In genomic region chr8:72146056-72146455, GRCm38 (mm10) we compare ENCODE assay signal across 17 mouse cellular contexts. TPM values are rescaled to one million over a fixed set of nuclear protein-coding genes. Genes with fewer than 3 reads are reported as not detected.
DNase-seq lines count a peak whose midpoint lies in the region; ATAC-seq and TF ChIP-seq lines count a peak whose summit lies in the region.
"Had no signal": no experiment of that assay in that cellular context is flagged by ENCODE, and none has a peak within 500 bp of the region (broad histone marks: within the 10 kb centered on the region; RNA-seq: fewer than 3 reads in every experiment).

No protein-coding gene starts in this region.

- no peak for ATAC-seq in heart, embryonic 13.5 days (ENCODE audit: extremely low read depth, insufficient number of reproducible peaks, low FRiP score, low TSS enrichment)
- peak; percentile 42 for ATAC-seq in Patski
- peak; percentile 42; the same call in 1 of the 2 replicates for ATAC-seq in liver, embryonic 14.5 days (ENCODE audit: insufficient read depth)
- peak; percentile 48 for ATAC-seq in megakaryocyte progenitor cell, adult 5-6 weeks (replicated peaks; ENCODE audit: poor library complexity)
- no peak for ATAC-seq in forebrain, embryonic 15.5 days (replicated peaks)
- ATAC-seq: intestine, embryonic 15.5 days had no signal

- peak overlapping the region; percentile 70 for H3K27ac ChIP-seq in heart, embryonic 13.5 days (replicated peaks)
- H3K27ac ChIP-seq in liver, embryonic 14.5 days = no peak overlapping the region
- H3K27ac ChIP-seq in kidney, adult 2 months (ENCODE audit: insufficient read depth, low read depth, low read length) = no peak overlapping the region
- H3K27ac ChIP-seq in forebrain, embryonic 15.5 days (replicated peaks) = no peak overlapping the region
- H3K27ac ChIP-seq: midbrain, embryonic 12.5 days; neural tube, embryonic 13.5 days had no signal

- POLR2A ChIA-PET in Patski (lab: Charles Lee) = interaction anchor here (0.5 to 5.5 kb wide), 2 partner anchors 10 to 418 kb away, joined by 7 to 30 read pairs; partner anchors contain the start of gene Tpm4

- no peak overlapping the region for H3K4me2 ChIP-seq in heart, embryonic 13.5 days
- no peak overlapping the region for H3K4me2 ChIP-seq in liver, embryonic 14.5 days (ENCODE audit: low read depth)
- H3K4me2 ChIP-seq in forebrain, embryonic 15.5 days (replicated peaks) = no peak overlapping the region
- H3K4me2 ChIP-seq: intestine, embryonic 15.5 days; midbrain, embryonic 12.5 days; neural tube, embryonic 13.5 days had no signal

- peaks cover 41% of the 10 kb centered on the region for H3K4me1 ChIP-seq in heart, embryonic 13.5 days
- 0 out of 4 replicates have a peak, but pooled peaks cover 0 to 1% of the 10 kb centered on the region in 2 experiments for H3K4me1 ChIP-seq in liver, embryonic 14.5 days (replicated peaks; ENCODE audit: control insufficient read depth in 2 of 2, insufficient read depth in 2 of 2, low read length in 1 of 2)
- H3K4me1 ChIP-seq in kidney, adult 2 months (ENCODE audit: control insufficient read depth, insufficient read depth, low read length) = 0 out of 2 replicates have a peak, but pooled peaks cover 3% of the 10 kb centered on the region
- H3K4me1 ChIP-seq in forebrain, embryonic 15.5 days = no peaks in the 10 kb centered on the region
- H3K4me1 ChIP-seq: intestine, embryonic 15.5 days; midbrain, embryonic 12.5 days; neural tube, embryonic 13.5 days had no signal

- no peak for TF ChIP-seq CTCF in Patski (IDR thresholded peaks at IDR 0.05)
- TF ChIP-seq CTCF in liver, embryonic 14.5 days (IDR thresholded peaks at IDR 0.05; ENCODE audit: low read depth) = no peak
- no peak for TF ChIP-seq CTCF in kidney, adult 2 months (conservative IDR thresholded peaks at IDR 0.05; ENCODE audit: insufficient read depth, insufficient read length, low read depth, low read length)

- TF ChIP-seq POLR2A in kidney, adult 2 months (IDR thresholded peaks at IDR 0.05; ENCODE audit: low read depth, low read length) = no peak

- in situ Hi-C loops in Patski (cut with MboI; ENCODE audit: low pct_unique_long_range_greater_than_20kb) = loop anchor here (25.0 kb wide), 1 partner anchor 859 kb away; no protein-coding TSS in a partner anchor

- no peaks in the 10 kb centered on the region for H3K27me3 ChIP-seq in heart, embryonic 13.5 days (replicated peaks)
- no peaks in the 10 kb centered on the region for H3K27me3 ChIP-seq in Patski
- H3K27me3 ChIP-seq in liver, embryonic 14.5 days (ENCODE audit: control insufficient read depth, insufficient read depth, low read length) = no peaks in the 10 kb centered on the region
- no peaks in the 10 kb centered on the region for H3K27me3 ChIP-seq in kidney, adult 2 months (replicated peaks; ENCODE audit: control insufficient read depth, insufficient read depth, low read length)
- H3K27me3 ChIP-seq in forebrain, embryonic 15.5 days = no peaks in the 10 kb centered on the region
- H3K27me3 ChIP-seq: intestine, embryonic 15.5 days; midbrain, embryonic 12.5 days; neural tube, embryonic 13.5 days had no signal

- no peak for TF ChIP-seq EP300 in liver, embryonic 14.5 days (IDR thresholded peaks at IDR 0.05; ENCODE audit: low read depth)

- H3K9ac ChIP-seq in heart, embryonic 13.5 days = peak overlapping the region; percentile 47
- H3K9ac ChIP-seq in liver, embryonic 14.5 days (replicated peaks) = no peak overlapping the region
- H3K9ac ChIP-seq in forebrain, embryonic 15.5 days (replicated peaks) = no peak overlapping the region
- H3K9ac ChIP-seq: intestine, embryonic 15.5 days; midbrain, embryonic 12.5 days; neural tube, embryonic 13.5 days had no signal

- no peak overlapping the region for H3K4me3 ChIP-seq in heart, embryonic 13.5 days
- no peak overlapping the region for H3K4me3 ChIP-seq in liver, embryonic 14.5 days (ENCODE audit: insufficient read depth in 1 of 2, low read depth in 2 of 2, low read length in 2 of 2)
- H3K4me3 ChIP-seq in kidney, adult 2 months (ENCODE audit: insufficient read depth, low read depth, low read length) = no peak overlapping the region
- no peak overlapping the region for H3K4me3 ChIP-seq in forebrain, embryonic 15.5 days
- H3K4me3 ChIP-seq: intestine, embryonic 15.5 days; midbrain, embryonic 12.5 days; neural tube, embryonic 13.5 days had no signal

- 62% methylated on average over 1 of the region's 1 CpGs for WGBS in heart, embryonic 13.5 days
- 52% methylated on average over 1 of the region's 1 CpGs for WGBS in liver, embryonic 14.5 days (ENCODE audit: insufficient replicate concordance)
- 65% methylated on average over 1 of the region's 1 CpGs for WGBS in kidney, adult 2 months
- 97% methylated on average over 1 of the region's 1 CpGs for WGBS in forebrain, embryonic 15.5 days

- CTCF ChIA-PET in Patski (lab: Charles Lee) = interaction anchor here (1.3 kb wide), 1 partner anchor 9 kb away, joined by 7 read pairs; no protein-coding TSS in a partner anchor

- H3K36me3 ChIP-seq in heart, embryonic 13.5 days = peaks cover 98% of the 10 kb centered on the region
- H3K36me3 ChIP-seq in liver, embryonic 14.5 days (replicated peaks; ENCODE audit: control insufficient read depth, insufficient read depth, low read depth) = peaks cover 6% of the 10 kb centered on the region
- H3K36me3 ChIP-seq in kidney, adult 2 months (ENCODE audit: control insufficient read depth, insufficient read depth, low read length) = peaks cover 2% of the 10 kb centered on the region
- H3K36me3 ChIP-seq in forebrain, embryonic 15.5 days = peaks cover 81% of the 10 kb centered on the region

- H3K9me3 ChIP-seq in heart, embryonic 13.5 days = no peaks in the 10 kb centered on the region
- H3K9me3 ChIP-seq in liver, embryonic 14.5 days (ENCODE audit: control insufficient read depth, low read length) = no peaks in the 10 kb centered on the region
- no peaks in the 10 kb centered on the region for H3K9me3 ChIP-seq in forebrain, embryonic 15.5 days
- H3K9me3 ChIP-seq: intestine, embryonic 15.5 days; midbrain, embryonic 12.5 days; neural tube, embryonic 13.5 days had no signal

- no peak for DNase-seq in heart, postnatal 4 days
- DNase-seq in Patski (ENCODE audit: low read depth, low spot score) = no peak
- DNase-seq in liver, embryonic 14.5 days (ENCODE audit: low read depth in 3 of 3, low spot score in 3 of 3) = no peak
- no peak for DNase-seq in cerebellum, adult 18-20 months
- no peak for DNase-seq in kidney, adult 2 months
- DNase-seq: cerebellum, postnatal 14 days; gastrocnemius, postnatal 14 days had no signal

RNA-seq across cellular contexts. Expression of gene Tpm4, which starts 11.3 kb away (rescaled TPM):
- polyA plus RNA-seq in heart, embryonic 13.5 days (2015; fragmentation: Nextera tagmentation; extraction: Ambion mirVana) = 358 and 365 TPM in 2 replicates
- total RNA-seq in heart, postnatal 4 days (2021) = 100 to 1,000 TPM; 269 to 284 TPM
- 660 TPM for polyA plus RNA-seq in Patski (2021)
- polyA plus RNA-seq in liver, embryonic 14.5 days (2012; rRNA removed) = 28.7 and 49.0 TPM in 2 replicates
- 69.2 and 76.4 TPM in 2 replicates for polyA plus RNA-seq in liver, embryonic 14.5 days (2014; fragmentation: Nextera tagmentation; extraction: Ambion mirVana)
- total RNA-seq in megakaryocyte progenitor cell, adult 5-6 weeks (2015) = 37.0 and 46.0 TPM in 2 replicates
- 64.2 and 73.9 TPM in 2 replicates for total RNA-seq in megakaryocyte progenitor cell, adult 5-6 weeks (2017)
- 43.9 and 55.7 TPM in 2 replicates for polyA plus RNA-seq in kidney, adult 2 months (2012; rRNA removed)
- polyA plus RNA-seq in forebrain, embryonic 15.5 days (2015; fragmentation: Nextera tagmentation; extraction: Ambion mirVana) = 221 TPM in 2 replicates

RNA-seq across cellular contexts. Expression of gene Rab8a, which starts 14.9 kb away (rescaled TPM):
- 77.6 and 77.7 TPM in 2 replicates for polyA plus RNA-seq in heart, embryonic 13.5 days (2015; fragmentation: Nextera tagmentation; extraction: Ambion mirVana)
- total RNA-seq in heart, postnatal 4 days (2021) = 10 to 100 TPM; 38.1 to 43.2 TPM
- polyA plus RNA-seq in Patski (2021) = 111 TPM
- 18.3 and 59.7 TPM in 2 replicates for polyA plus RNA-seq in liver, embryonic 14.5 days (2012; rRNA removed)
- polyA plus RNA-seq in liver, embryonic 14.5 days (2014; fragmentation: Nextera tagmentation; extraction: Ambion mirVana) = 50.7 and 54.6 TPM in 2 replicates
- total RNA-seq in megakaryocyte progenitor cell, adult 5-6 weeks (2015) = 34.3 and 47.3 TPM in 2 replicates
- 329 and 425 TPM in 2 replicates for total RNA-seq in megakaryocyte progenitor cell, adult 5-6 weeks (2017)
- 112 and 148 TPM in 2 replicates for polyA plus RNA-seq in kidney, adult 2 months (2012; rRNA removed)
- 100 and 103 TPM in 2 replicates for polyA plus RNA-seq in forebrain, embryonic 15.5 days (2015; fragmentation: Nextera tagmentation; extraction: Ambion mirVana)

RNA-seq across cellular contexts. Expression of gene Olfr374, which starts 39.2 kb away (rescaled TPM):
- 0.04 and 0.20 TPM in 2 replicates for polyA plus RNA-seq in heart, embryonic 13.5 days (2015; fragmentation: Nextera tagmentation; extraction: Ambion mirVana)
- total RNA-seq in heart, postnatal 4 days (2021) = not detected
- 0.01 TPM for polyA plus RNA-seq in Patski (2021)
- polyA plus RNA-seq in liver, embryonic 14.5 days (2012; rRNA removed) = not detected in 2 replicates
- polyA plus RNA-seq in liver, embryonic 14.5 days (2014; fragmentation: Nextera tagmentation; extraction: Ambion mirVana) = not detected in 2 replicates
- not detected in 2 replicates for total RNA-seq in megakaryocyte progenitor cell, adult 5-6 weeks (2015)
- not detected in 2 replicates for total RNA-seq in megakaryocyte progenitor cell, adult 5-6 weeks (2017)
- not detected in 2 replicates for polyA plus RNA-seq in kidney, adult 2 months (2012; rRNA removed)
- polyA plus RNA-seq in forebrain, embryonic 15.5 days (2015; fragmentation: Nextera tagmentation; extraction: Ambion mirVana) = not detected in 2 replicates
- total RNA-seq: gastrocnemius, postnatal 14 days; hematopoietic stem cell, adult 5-6 weeks; layer of hippocampus, adult 18-20 months; left cerebral cortex, postnatal 14 days had no signal
- polyA plus RNA-seq: midbrain, embryonic 12.5 days; neural tube, embryonic 13.5 days; testis, adult 2 months had no signal

RNA-seq across cellular contexts. Expression of gene Hsh2d, which starts 43.4 kb away (rescaled TPM):
- polyA plus RNA-seq in heart, embryonic 13.5 days (2015; fragmentation: Nextera tagmentation; extraction: Ambion mirVana) = 0.08 and 0.17 TPM in 2 replicates
- total RNA-seq in heart, postnatal 4 days (2021) = under 1 TPM in 1 of 2 experiments, not detected in 1; 0.14 TPM
- 0.05 TPM for polyA plus RNA-seq in Patski (2021)
- polyA plus RNA-seq in liver, embryonic 14.5 days (2012; rRNA removed) = 0.15 and 0.18 TPM in 2 replicates
- 0.11 and 0.37 TPM in 2 replicates for polyA plus RNA-seq in liver, embryonic 14.5 days (2014; fragmentation: Nextera tagmentation; extraction: Ambion mirVana)
- total RNA-seq in megakaryocyte progenitor cell, adult 5-6 weeks (2015) = 6.6 and 8.7 TPM in 2 replicates
- 4.5 and 5.9 TPM in 2 replicates for total RNA-seq in megakaryocyte progenitor cell, adult 5-6 weeks (2017)
- polyA plus RNA-seq in kidney, adult 2 months (2012; rRNA removed) = 0.14 and 1.9 TPM in 2 replicates
- polyA plus RNA-seq in forebrain, embryonic 15.5 days (2015; fragmentation: Nextera tagmentation; extraction: Ambion mirVana) = not detected in 2 replicates
- total RNA-seq: gastrocnemius, postnatal 14 days; left cerebral cortex, postnatal 14 days had no signal
- polyA plus RNA-seq: midbrain, embryonic 12.5 days; neural tube, embryonic 13.5 days had no signal

Comparison
In these comparisons a context has a peak if more than half of its experiments do, and no peak if none do; other contexts are left out.
1. ATAC-seq: peak in Patski (single experiment), liver, embryonic 14.5 days (single experiment) and megakaryocyte progenitor cell, adult 5-6 weeks (single experiment); none in heart, embryonic 13.5 days (single experiment) and forebrain, embryonic 15.5 days (single experiment).